Mouse (Mus musculus): ENCODE data around the gene Brd7. TPM values are rescaled to one million over a fixed set of nuclear protein-coding genes. Genes with fewer than 3 reads are reported as not detected.

Brd7 gene
- polyA plus RNA-seq, 1 experiment, result 101 TPM

DNA sequence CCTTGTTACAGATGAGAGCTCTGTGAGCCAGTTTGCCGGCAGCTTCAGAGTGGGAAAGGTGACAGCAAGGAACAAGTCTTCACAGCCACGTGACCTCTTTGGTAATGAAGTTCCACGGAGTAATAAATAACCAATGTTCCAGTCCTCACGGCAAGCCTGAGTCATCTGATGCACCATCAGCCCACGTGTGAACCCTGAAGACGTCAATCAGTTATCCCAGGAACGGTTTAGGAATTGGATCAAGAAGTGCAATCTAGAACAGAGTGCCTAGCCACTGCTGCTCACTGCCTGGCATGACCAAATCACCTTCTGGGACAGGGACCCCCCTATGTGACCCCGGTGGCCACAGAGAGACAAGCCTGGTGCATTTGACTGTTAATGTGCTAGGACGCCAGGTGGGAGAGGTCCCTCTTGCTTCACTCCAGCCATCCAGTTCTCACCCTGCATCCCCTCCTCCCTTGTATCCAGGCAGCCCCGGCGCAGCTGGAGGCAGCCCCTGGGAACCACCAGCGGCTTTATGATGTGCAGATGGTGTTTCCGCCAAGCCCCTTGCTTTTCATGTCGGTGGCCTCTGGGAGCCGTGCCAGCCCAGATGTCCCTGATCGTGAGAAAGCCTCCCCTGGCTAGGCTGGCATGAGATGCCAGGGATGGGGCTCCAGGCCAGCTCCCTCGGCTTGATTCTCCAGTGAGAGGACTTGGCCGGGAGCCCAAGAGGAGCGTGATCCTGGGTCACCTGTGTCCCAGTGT lies 15.0 kb upstream of the Brd7 start:
- H3K9ac ChIP-seq (ENCODE audit: low read depth, poor library complexity, severe bottlenecking), result no peak overlapping the region
- no peaks in the 10 kb centered on the region for H3K9me3 ChIP-seq (replicated peaks; ENCODE audit: control insufficient read depth, insufficient read depth, low read length, poor library complexity, severe bottlenecking)
- H3K4me1 ChIP-seq (ENCODE audit: control insufficient read depth, insufficient read depth, low read length), result no peaks in the 10 kb centered on the region
- TF ChIP-seq CTCF (IDR thresholded peaks at IDR 0.05; ENCODE audit: low read depth, low read length) (no peak), EP300 (IDR thresholded peaks at IDR 0.05; ENCODE audit: insufficient read depth, low read depth, low read length) (no peak), POLR2A (IDR thresholded peaks at IDR 0.05; ENCODE audit: insufficient read depth, low read length) (no peak)
- no peak overlapping the region for H3K27ac ChIP-seq (ENCODE audit: insufficient read depth, low read length)
- H3K36me3 ChIP-seq (ENCODE audit: control insufficient read depth, insufficient read depth, low read length, poor library complexity, severe bottlenecking), result no peaks in the 10 kb centered on the region
- no peaks in the 10 kb centered on the region for H3K27me3 ChIP-seq (ENCODE audit: control insufficient read depth, insufficient read depth, low read length, poor library complexity, severe bottlenecking)
- no peak overlapping the region for H3K4me3 ChIP-seq (ENCODE audit: low read depth, low read length)

DNA sequence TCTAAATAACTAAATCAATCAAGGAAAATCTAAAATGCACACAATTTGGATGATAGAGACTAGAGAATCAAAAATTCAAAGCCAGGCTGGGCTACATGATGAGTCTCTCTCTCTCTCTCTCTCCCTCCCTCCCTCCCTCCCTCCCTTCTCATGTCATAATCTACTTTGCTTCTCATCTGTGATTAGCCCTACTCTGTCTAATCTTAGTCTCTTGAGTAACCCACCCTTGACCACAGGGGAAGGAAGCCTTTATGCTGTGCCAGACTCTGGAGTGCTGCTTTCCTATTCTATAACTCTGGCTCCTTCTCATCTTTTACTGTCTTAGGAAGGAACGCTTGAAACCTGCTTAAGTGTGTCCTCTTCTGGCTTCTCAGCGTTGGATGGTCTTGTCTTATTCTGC lies 9.5 kb upstream of the Brd7 start:
- TF ChIP-seq EP300 (IDR thresholded peaks at IDR 0.05; ENCODE audit: insufficient read depth, low read depth, low read length), result no peak
- TF ChIP-seq CTCF (IDR thresholded peaks at IDR 0.05; ENCODE audit: low read depth, low read length), result no peak
- no peak for TF ChIP-seq POLR2A (IDR thresholded peaks at IDR 0.05; ENCODE audit: insufficient read depth, low read length)
- no peak overlapping the region for H3K4me3 ChIP-seq (ENCODE audit: low read depth, low read length)
- no peak overlapping the region for H3K27ac ChIP-seq (ENCODE audit: insufficient read depth, low read length)
- no peaks in the 10 kb centered on the region for H3K27me3 ChIP-seq (ENCODE audit: control insufficient read depth, insufficient read depth, low read length, poor library complexity, severe bottlenecking)
- no peaks in the 10 kb centered on the region for H3K36me3 ChIP-seq (ENCODE audit: control insufficient read depth, insufficient read depth, low read length, poor library complexity, severe bottlenecking)
- H3K9me3 ChIP-seq (replicated peaks; ENCODE audit: control insufficient read depth, insufficient read depth, low read length, poor library complexity, severe bottlenecking), result no peaks in the 10 kb centered on the region
- H3K4me1 ChIP-seq (ENCODE audit: control insufficient read depth, insufficient read depth, low read length), result no peaks in the 10 kb centered on the region
- no peak overlapping the region for H3K9ac ChIP-seq (ENCODE audit: low read depth, poor library complexity, severe bottlenecking)

DNA sequence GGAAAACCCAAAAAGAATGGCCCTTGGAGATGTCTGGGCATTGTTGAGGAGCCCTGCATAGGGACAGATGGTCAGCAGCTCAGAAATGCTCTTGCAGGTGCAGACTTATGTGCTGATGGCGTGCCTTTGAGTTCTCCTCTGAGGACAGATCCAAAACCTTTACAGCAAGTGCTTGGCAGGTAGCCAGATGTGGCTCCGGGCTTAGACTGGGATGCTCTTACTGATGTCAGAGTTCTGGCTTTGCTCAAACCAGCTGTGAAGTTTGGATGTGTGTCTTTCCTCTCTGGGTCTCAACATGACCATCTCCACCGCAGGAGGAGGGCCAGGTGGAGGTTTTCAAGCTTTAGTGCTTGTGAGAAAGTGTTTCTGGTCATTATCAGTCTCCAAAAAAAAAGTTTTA lies 7.8 kb upstream of the Brd7 start:
- no peak overlapping the region for H3K9ac ChIP-seq (ENCODE audit: low read depth, poor library complexity, severe bottlenecking)
- TF ChIP-seq EP300 (IDR thresholded peaks at IDR 0.05; ENCODE audit: insufficient read depth, low read depth, low read length) (no peak), POLR2A (IDR thresholded peaks at IDR 0.05; ENCODE audit: insufficient read depth, low read length) (no peak), CTCF (IDR thresholded peaks at IDR 0.05; ENCODE audit: low read depth, low read length) (no peak)
- no peak overlapping the region for H3K27ac ChIP-seq (ENCODE audit: insufficient read depth, low read length)
- no peaks in the 10 kb centered on the region for H3K9me3 ChIP-seq (replicated peaks; ENCODE audit: control insufficient read depth, insufficient read depth, low read length, poor library complexity, severe bottlenecking)
- H3K4me3 ChIP-seq (ENCODE audit: low read depth, low read length), result no peak overlapping the region
- H3K4me1 ChIP-seq (ENCODE audit: control insufficient read depth, insufficient read depth, low read length), result no peaks in the 10 kb centered on the region
- H3K27me3 ChIP-seq (ENCODE audit: control insufficient read depth, insufficient read depth, low read length, poor library complexity, severe bottlenecking), result no peaks in the 10 kb centered on the region
- no peaks in the 10 kb centered on the region for H3K36me3 ChIP-seq (ENCODE audit: control insufficient read depth, insufficient read depth, low read length, poor library complexity, severe bottlenecking)

DNA sequence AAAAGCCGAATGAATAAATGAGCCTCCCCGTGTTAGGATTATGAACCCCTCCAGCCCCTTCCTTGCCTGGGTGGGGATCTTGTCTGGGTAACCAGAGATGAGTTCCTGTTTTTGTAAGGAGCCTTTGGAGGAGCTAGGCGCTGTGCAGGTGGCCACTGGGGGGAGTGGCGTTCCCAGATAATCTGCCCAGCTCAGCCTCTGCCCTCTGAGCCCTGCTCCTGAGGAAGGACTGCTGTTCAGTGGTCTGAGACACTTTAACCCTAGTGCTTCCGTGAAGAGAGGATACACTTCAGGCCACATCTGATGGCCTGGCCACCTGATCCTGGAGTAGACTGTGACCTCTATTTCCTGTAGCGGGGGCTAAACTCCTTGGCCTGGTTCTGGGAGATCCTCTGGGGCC lies 7.2 kb upstream of the Brd7 start:
- Histone ChIP-seq H3K27me3 (ENCODE audit: control insufficient read depth, insufficient read depth, low read length, poor library complexity, severe bottlenecking) (no peaks in the 10 kb centered on the region), H3K9me3 (replicated peaks; ENCODE audit: control insufficient read depth, insufficient read depth, low read length, poor library complexity, severe bottlenecking) (no peaks in the 10 kb centered on the region), H3K4me1 (ENCODE audit: control insufficient read depth, insufficient read depth, low read length) (no peaks in the 10 kb centered on the region), H3K4me3 (ENCODE audit: low read depth, low read length) (no peak overlapping the region), H3K27ac (ENCODE audit: insufficient read depth, low read length) (no peak overlapping the region), H3K36me3 (ENCODE audit: control insufficient read depth, insufficient read depth, low read length, poor library complexity, severe bottlenecking) (no peaks in the 10 kb centered on the region), H3K9ac (ENCODE audit: low read depth, poor library complexity, severe bottlenecking) (no peak overlapping the region)
- TF ChIP-seq CTCF (IDR thresholded peaks at IDR 0.05; ENCODE audit: low read depth, low read length) (peak; percentile 53), POLR2A (IDR thresholded peaks at IDR 0.05; ENCODE audit: insufficient read depth, low read length) (no peak)

DNA sequence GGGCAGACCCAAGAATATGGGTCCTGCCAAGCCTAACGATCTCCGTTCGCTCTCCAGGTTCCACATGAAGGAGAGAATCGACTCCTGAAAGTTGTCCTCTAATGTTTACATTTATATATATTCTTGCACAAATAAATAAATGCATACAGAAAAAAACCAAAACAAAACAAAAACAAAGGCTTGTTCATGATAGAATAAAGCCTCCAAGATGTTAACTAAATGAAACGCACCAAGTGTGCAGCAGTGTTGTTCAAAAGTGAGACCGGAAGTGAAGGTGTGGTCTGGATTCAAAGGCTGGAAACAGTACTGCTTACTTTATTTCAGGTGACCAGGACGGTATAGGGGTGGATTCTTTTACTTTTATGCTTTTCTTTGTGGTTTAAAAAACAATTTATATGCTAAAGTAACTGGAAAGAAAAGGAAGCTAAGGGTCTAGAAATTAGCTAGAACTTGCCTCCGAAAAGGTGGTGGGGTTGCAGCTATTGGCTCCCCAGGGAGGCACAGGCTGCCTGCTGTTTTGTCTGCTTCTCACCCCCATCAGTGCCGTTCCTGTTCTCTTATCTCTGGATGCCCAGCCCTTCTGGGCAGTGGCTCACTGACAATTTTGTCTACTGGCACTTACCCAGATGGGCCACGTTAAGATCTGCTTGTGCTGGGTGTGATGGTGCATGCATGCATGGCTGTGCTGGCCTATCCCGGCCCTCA lies 604 bp upstream of the Brd7 start:
- Histone ChIP-seq H3K9me3 (replicated peaks; ENCODE audit: control insufficient read depth, insufficient read depth, low read length, poor library complexity, severe bottlenecking) (no peaks in the 10 kb centered on the region), H3K4me3 (ENCODE audit: low read depth, low read length) (peak overlapping the region; percentile 94), H3K4me1 (ENCODE audit: control insufficient read depth, insufficient read depth, low read length) (no peaks in the 10 kb centered on the region), H3K36me3 (ENCODE audit: control insufficient read depth, insufficient read depth, low read length, poor library complexity, severe bottlenecking) (peaks cover 17% of the 10 kb centered on the region), H3K27me3 (ENCODE audit: control insufficient read depth, insufficient read depth, low read length, poor library complexity, severe bottlenecking) (no peaks in the 10 kb centered on the region), H3K9ac (ENCODE audit: low read depth, poor library complexity, severe bottlenecking) (peak overlapping the region; percentile 95), H3K27ac (ENCODE audit: insufficient read depth, low read length) (no peak overlapping the region)
- TF ChIP-seq EP300 (IDR thresholded peaks at IDR 0.05; ENCODE audit: insufficient read depth, low read depth, low read length) (no peak), CTCF (IDR thresholded peaks at IDR 0.05; ENCODE audit: low read depth, low read length) (no peak), POLR2A (IDR thresholded peaks at IDR 0.05; ENCODE audit: insufficient read depth, low read length) (no peak)

Measured in ES-Bruce4 (cell line).